Mouse (Mus musculus) forebrain, postnatal 0 days (tissue): ENCODE results near the gene Vamp2. TPM values are rescaled to one million over a fixed set of nuclear protein-coding genes. Genes with fewer than 3 reads are reported as not detected.
"Not testable (repeated sequence)": the region's sequence is repeated elsewhere in the genome, so short reads cannot be mapped to it uniquely, and the experiment has no call there.

Experiments
- ATAC-seq: fragments of 200-750 bp; cut with Nextera tagmentation; 2 replicates; pipeline ENCODE4 v1.8.0; 2017; ENCODE audit warnings: mild to moderate bottlenecking, moderate library complexity
- DNase-seq: peaks from one replicate; pipeline ENCODE4 v3.0.0-alpha.2; 2015
- H3K27ac ChIP-seq: fragments of 300-500 bp; sonication (generic); 2 replicates; pipeline ENCODE4 v1.5.1; 2014; ENCODE audit warnings: low read depth, mild to moderate bottlenecking, antibody characterized with exemption, low read length, moderate library complexity, mixed read lengths
- H3K27me3 ChIP-seq: fragments of 300-500 bp; sonication (generic); 2 replicates; pipeline ENCODE4 v1.6.1; 2014; ENCODE audit warnings: mild to moderate bottlenecking, low read length, mixed read lengths; ENCODE audit not compliant: insufficient read depth
- H3K36me3 ChIP-seq: fragments of 300-500 bp; sonication (generic); 2 replicates; pipeline ENCODE4 v1.6.1; 2014; ENCODE audit warnings: mild to moderate bottlenecking, moderate library complexity; ENCODE audit not compliant: insufficient read depth
- H3K4me1 ChIP-seq: fragments of 300-500 bp; sonication (generic); 2 replicates; pipeline ENCODE4 v1.6.1; 2014; ENCODE audit warnings: antibody characterized with exemption; ENCODE audit not compliant: insufficient read depth
- H3K4me2 ChIP-seq: fragments of 300-500 bp; sonication (generic); 2 replicates; pipeline ENCODE4 v1.6.1; 2014; ENCODE audit warnings: low read depth, mild to moderate bottlenecking, moderate library complexity
- H3K4me3 ChIP-seq: fragments of 300-500 bp; sonication (generic); 2 replicates; pipeline ENCODE4 v1.5.1; 2014; ENCODE audit warnings: low read depth, low read length, mixed read lengths
- H3K9ac ChIP-seq: fragments of 300-500 bp; sonication (generic); 2 replicates; pipeline ENCODE4 v1.6.1; 2014; ENCODE audit warnings: mild to moderate bottlenecking
- H3K9me3 ChIP-seq: fragments of 300-500 bp; sonication (generic); 2 replicates; pipeline ENCODE4 v1.6.1; 2016; ENCODE audit warnings: low read length
- CTCF ChIP-seq: sonication (generic); IDR thresholded peaks from 2 replicates; pipeline ENCODE4 v1.5.1; 2016; ENCODE audit warnings: antibody characterized with exemption, control low read depth, low read depth
- WGBS: fragments of 180-500 bp; shearing (Covaris S2); extraction: QIAGEN DNeasy Blood & Tissue Kit; methylation state at CpG from one replicate; pipeline ENCODE4 v1.1.7; 2014; 5-methylcytosine and 5-hydroxymethylcytosine counted together
- polyA plus RNA-seq: library from polyadenylated mRNA; unstranded; fragments of >200 nt; fragmentation: Nextera tagmentation; extraction: Ambion mirVana; gene quantifications from 2 replicates; pipeline ENCODE4 v1.2.1, GENCODE M21; 2015
- total RNA-seq: library from RNA; depleted of rRNA; stranded (reverse); fragments of >200 nt; gene quantifications from 2 replicates; pipeline ENCODE4 v1.2.3, GENCODE M21; 2014

Gene Vamp2
- total and polyA plus RNA-seq, 2 experiments from 2014 or later, result 104 to 554 TPM

GRCm38 (mm10) chr11:69091566-69092385 lies 3.5 kb downstream of the Vamp2 start:
- H3K9ac ChIP-seq, result no peak overlapping the region
- H3K4me3 ChIP-seq, result no peak overlapping the region
- H3K9me3 ChIP-seq, result no peaks in the 10 kb centered on the region
- peaks cover 25% of the 10 kb centered on the region for H3K4me1 ChIP-seq
- no peak for TF ChIP-seq CTCF
- DNase-seq (no peak), ATAC-seq (no peak)
- 63% methylated on average over 7 of the region's 7 CpGs for WGBS
- no peak overlapping the region for H3K4me2 ChIP-seq
- H3K36me3 ChIP-seq, result peaks cover 19% of the 10 kb centered on the region
- no peaks in the 10 kb centered on the region for H3K27me3 ChIP-seq
- H3K27ac ChIP-seq, result no peak overlapping the region

- Histone ChIP-seq H3K4me3 (no peak overlapping the region), H3K4me1 (peaks cover 29% of the 10 kb centered on the region), H3K9ac (no peak overlapping the region), H3K36me3 (peaks cover 19% of the 10 kb centered on the region), H3K27me3 (no peaks in the 10 kb centered on the region), H3K27ac (0 out of 2 replicates have a peak overlapping the region, but pooled peaks have one; percentile 2), H3K9me3 (no peaks in the 10 kb centered on the region), H3K4me2 (no peak overlapping the region)
- peak; percentile 81 for TF ChIP-seq CTCF
- ATAC-seq, result no peak
- peak; percentile 71 for DNase-seq
- WGBS, result 5% methylated on average over 3 of the region's 3 CpGs
Observed at GRCm38 (mm10) chr11:69092386-69092751, 4.1 kb downstream of the Vamp2 start.

- Histone ChIP-seq H3K27ac (0 out of 2 replicates have a peak overlapping the region, but pooled peaks have one; percentile 2), H3K27me3 (no peaks in the 10 kb centered on the region), H3K36me3 (peaks cover 19% of the 10 kb centered on the region), H3K4me1 (peaks cover 34% of the 10 kb centered on the region), H3K4me3 (no peak overlapping the region), H3K9me3 (no peaks in the 10 kb centered on the region), H3K4me2 (no peak overlapping the region), H3K9ac (no peak overlapping the region)
- 87% methylated on average over 4 of the region's 4 CpGs for WGBS
- DNase-seq (no peak), ATAC-seq (no peak)
- TF ChIP-seq CTCF, result no peak
Observed at GRCm38 (mm10) chr11:69092871-69093270, 4.6 kb downstream of the Vamp2 start.

GRCm38 (mm10) chr11:69093856-69094255 lies 5.6 kb downstream of the Vamp2 start:
- 90% methylated on average over 7 of the region's 7 CpGs for WGBS
- not testable (repeated sequence) for H3K27me3 ChIP-seq, H3K9me3 ChIP-seq, H3K9ac ChIP-seq, H3K4me3 ChIP-seq, H3K27ac ChIP-seq, DNase-seq, ATAC-seq, H3K4me2 ChIP-seq
- peaks cover 41% of the 10 kb centered on the region for H3K4me1 ChIP-seq
- peaks cover 19% of the 10 kb centered on the region for H3K36me3 ChIP-seq

GRCm38 (mm10) chr11:69094697-69095429 lies 6.6 kb downstream of the Vamp2 start, which contains the start of gene Per1:
Gene Per1 (plus strand): TSS chr11:69095217.
- Histone ChIP-seq H3K4me3 (peak within 1 kb of the TSS; percentile 42), H3K36me3 (peaks cover 19% of the 10 kb centered on the region), H3K27me3 (no peaks in the 10 kb centered on the region), H3K4me2 (peak within 1 kb of the TSS; percentile 87), H3K4me1 (peaks cover 32% of the 10 kb centered on the region), H3K9me3 (no peaks in the 10 kb centered on the region), H3K27ac (peak within 1 kb of the TSS; percentile 90), H3K9ac (peak within 1 kb of the TSS; percentile 69)
- DNase-seq (peak; percentile 99), ATAC-seq (peak; percentile 95)
- no peak; the same call in 1 of the 2 replicates for TF ChIP-seq CTCF
- WGBS, result 2% methylated on average over 37 of the region's 37 CpGs

- WGBS, result 1% methylated on average over 27 of the region's 27 CpGs
- Histone ChIP-seq H3K9me3 (no peaks in the 10 kb centered on the region), H3K27ac (peak overlapping the region; percentile 88), H3K9ac (peak overlapping the region; percentile 69), H3K36me3 (peaks cover 21% of the 10 kb centered on the region), H3K4me3 (peak overlapping the region; percentile 42), H3K4me1 (peaks cover 27% of the 10 kb centered on the region), H3K27me3 (no peaks in the 10 kb centered on the region), H3K4me2 (peak overlapping the region; percentile 87)
- no peak for ATAC-seq
- DNase-seq, result no peak
- no peak for TF ChIP-seq CTCF
Observed at GRCm38 (mm10) chr11:69095511-69096231, 7.4 kb downstream of the Vamp2 start.
